Mouse (Mus musculus) hindbrain, embryonic 10.5 days (tissue): ENCODE data around the gene Fscn3. TPM values are rescaled to one million over a fixed set of nuclear protein-coding genes. Genes with fewer than 3 reads are reported as not detected.

ENCODE experiments used
- DNase-seq: peaks from one replicate; pipeline ENCODE4 v3.0.0-alpha.2; 2017; ENCODE audit warnings: low spot score
- H3K27ac ChIP-seq: fragments of 300-500 bp; sonication (generic); 2 replicates; pipeline ENCODE4 v1.5.1; 2016; ENCODE audit warnings: mild to moderate bottlenecking, moderate library complexity
- H3K27me3 ChIP-seq: fragments of 300-500 bp; sonication (generic); 2 replicates; pipeline ENCODE4 v1.6.1; 2016; ENCODE audit warnings: mild to moderate bottlenecking; ENCODE audit not compliant: poor library complexity, insufficient read depth, severe bottlenecking
- H3K36me3 ChIP-seq: fragments of 300-500 bp; sonication (generic); 2 replicates; pipeline ENCODE4 v1.6.1; 2016; ENCODE audit warnings: mild to moderate bottlenecking, moderate library complexity
- H3K4me1 ChIP-seq: fragments of 300-500 bp; sonication (generic); replicated peaks from 2 replicates; pipeline ENCODE4 v1.6.1; 2016; ENCODE audit warnings: mild to moderate bottlenecking
- H3K4me3 ChIP-seq: fragments of 300-500 bp; sonication (generic); 2 replicates; pipeline ENCODE4 v1.5.1; 2016; ENCODE audit warnings: mild to moderate bottlenecking, moderate library complexity
- H3K9me3 ChIP-seq: fragments of 300-500 bp; sonication (generic); 2 replicates; pipeline ENCODE4 v1.6.1; 2016; ENCODE audit warnings: mild to moderate bottlenecking, moderate library complexity
- WGBS: fragments of 180-500 bp; shearing (Covaris S2); methylation state at CpG from one replicate; pipeline ENCODE4 v1.1.7; 2016; 5-methylcytosine and 5-hydroxymethylcytosine counted together
- polyA plus RNA-seq: library from polyadenylated mRNA; unstranded; fragments of >200 nt; fragmentation: Nextera tagmentation; extraction: Ambion mirVana; gene quantifications from 2 replicates; pipeline ENCODE4 v1.2.1, GENCODE M21; 2016

Gene Fscn3
- polyA plus RNA-seq, 1 experiment from 2014 or later: not detected

DNA sequence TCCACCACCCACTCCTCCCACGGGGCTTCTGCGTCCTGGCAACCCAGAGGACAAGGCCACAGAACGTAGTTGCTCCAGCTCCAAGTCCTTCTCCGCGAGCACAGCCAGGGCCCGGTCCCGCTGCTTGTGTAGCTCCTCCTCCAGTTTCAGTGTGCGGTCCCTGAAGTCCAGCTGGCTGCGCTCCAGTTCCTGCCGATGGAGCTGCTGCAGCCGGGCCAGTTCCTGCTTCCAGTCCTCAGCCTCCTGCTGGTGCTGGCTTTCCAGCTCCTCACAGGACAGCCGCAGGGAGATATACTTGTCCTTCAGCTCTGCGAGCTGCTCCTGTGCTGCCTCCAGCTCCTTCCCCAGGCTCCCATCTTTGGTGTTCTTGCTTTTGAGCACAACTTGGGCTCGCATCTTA, 9.1 kb upstream of the Fscn3 start:
- 88% methylated on average over 14 of the region's 14 CpGs for WGBS
- no peak for DNase-seq
- no peak overlapping the region for H3K27ac ChIP-seq
- peaks cover 30% of the 10 kb centered on the region for H3K4me1 ChIP-seq
- no peaks in the 10 kb centered on the region for H3K9me3 ChIP-seq
- H3K27me3 ChIP-seq: no peaks in the 10 kb centered on the region
- no peak overlapping the region for H3K4me3 ChIP-seq
- H3K36me3 ChIP-seq: peaks cover 61% of the 10 kb centered on the region

DNA sequence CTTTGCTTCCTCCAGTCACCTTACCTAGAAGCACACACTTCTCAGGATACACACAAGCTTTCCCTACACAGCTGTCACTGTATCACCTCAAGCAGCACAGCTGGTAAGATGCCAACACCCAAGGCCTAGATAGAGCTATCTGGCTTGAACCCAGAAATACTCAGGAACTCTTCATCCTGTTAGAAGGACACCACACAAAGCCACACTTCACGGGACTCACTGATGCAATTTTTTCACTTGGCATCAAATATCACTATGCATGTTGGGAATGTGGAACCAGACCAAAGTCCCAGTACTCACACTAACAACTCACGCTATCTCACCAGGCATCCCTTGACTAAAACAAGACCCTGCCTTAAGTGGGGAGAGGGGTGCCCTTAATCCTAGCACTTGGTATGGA, 7.9 kb upstream of the Fscn3 start:
- Histone ChIP-seq H3K27me3 (no peaks in the 10 kb centered on the region), H3K27ac (no peak overlapping the region), H3K4me3 (peak overlapping the region; percentile 91), H3K36me3 (peaks cover 53% of the 10 kb centered on the region), H3K9me3 (no peaks in the 10 kb centered on the region), H3K4me1 (peaks cover 39% of the 10 kb centered on the region)
- 89% methylated on average over 2 of the region's 2 CpGs for WGBS
- DNase-seq: no peak

DNA sequence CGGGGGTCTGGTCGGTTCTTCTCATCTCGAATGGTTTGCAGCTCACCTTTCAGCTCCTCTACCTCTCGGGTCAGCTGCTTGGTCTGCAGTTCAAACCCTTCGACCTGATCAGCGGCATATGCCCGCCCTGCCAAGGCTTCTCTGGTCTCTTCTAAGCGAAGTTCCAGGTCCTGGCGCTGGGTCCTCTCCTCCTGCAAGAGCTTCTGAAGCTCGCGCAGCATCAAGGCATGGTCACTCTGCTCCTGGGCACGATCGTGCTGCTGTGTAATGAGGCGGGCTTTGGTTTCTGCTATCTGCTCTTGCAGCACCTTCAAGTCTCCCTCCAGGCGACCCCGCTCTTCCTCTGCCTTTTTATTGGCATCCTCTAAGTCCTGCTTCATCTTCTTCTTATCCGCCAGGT, 7.2 kb upstream of the Fscn3 start:
- peaks cover 43% of the 10 kb centered on the region for H3K4me1 ChIP-seq
- no peak overlapping the region for H3K27ac ChIP-seq
- peak overlapping the region; percentile 91 for H3K4me3 ChIP-seq
- H3K36me3 ChIP-seq: peaks cover 53% of the 10 kb centered on the region
- H3K9me3 ChIP-seq: no peaks in the 10 kb centered on the region
- WGBS: 79% methylated on average over 17 of the region's 17 CpGs
- no peaks in the 10 kb centered on the region for H3K27me3 ChIP-seq
- DNase-seq: no peak

DNA sequence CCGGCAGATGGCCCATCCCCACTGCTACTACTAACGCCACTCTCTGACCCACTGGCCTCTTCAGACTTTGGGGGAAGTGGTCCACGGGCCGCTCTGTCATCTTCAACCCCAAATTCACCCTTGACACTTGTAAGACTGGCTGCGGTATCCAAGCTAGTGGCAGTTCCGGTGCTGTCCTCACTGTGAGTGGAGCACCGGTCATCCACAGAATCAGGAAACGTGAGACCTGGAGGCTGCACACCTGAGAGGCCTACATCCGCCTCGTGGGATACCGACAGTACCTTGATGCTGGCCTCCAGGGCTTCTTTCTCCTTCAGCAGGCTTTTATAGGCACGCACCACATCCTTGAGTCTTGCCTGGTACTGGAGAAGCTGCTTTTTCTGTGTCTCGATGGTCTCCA, 6.7 kb upstream of the Fscn3 start:
- 29% methylated on average over 13 of the region's 13 CpGs for WGBS
- peak overlapping the region; percentile 85 for H3K27ac ChIP-seq
- no peak for DNase-seq

DNA sequence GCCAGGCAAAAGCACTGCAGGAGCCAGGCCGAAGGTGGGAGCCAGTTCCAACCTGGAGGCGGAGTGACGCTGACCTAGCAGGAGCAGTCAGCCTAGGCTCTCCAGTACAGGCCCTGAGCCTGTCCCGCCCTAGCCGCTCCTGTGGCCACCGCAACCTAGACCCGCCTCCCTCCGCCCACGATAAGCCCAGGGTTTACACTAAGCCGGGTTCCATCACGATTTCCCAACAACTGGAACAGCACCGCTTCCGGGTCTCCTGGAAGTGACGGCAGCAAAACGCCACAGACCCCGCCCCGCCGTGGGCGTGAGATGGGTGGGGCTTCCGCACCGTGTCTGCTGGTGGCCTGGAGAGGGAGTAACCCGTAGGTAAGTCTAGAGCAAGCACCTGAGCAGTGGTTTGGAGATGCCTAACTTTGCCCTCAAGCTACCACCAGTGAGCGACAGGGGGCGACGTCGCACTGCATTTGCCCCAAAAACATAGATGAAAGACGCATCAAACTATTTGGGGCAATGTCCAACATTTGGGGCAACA, 6.1 kb upstream of the Fscn3 start:
- Histone ChIP-seq H3K4me1 (peaks cover 43% of the 10 kb centered on the region), H3K9me3 (no peaks in the 10 kb centered on the region), H3K27me3 (no peaks in the 10 kb centered on the region), H3K36me3 (peaks cover 54% of the 10 kb centered on the region), H3K27ac (peak overlapping the region; percentile 85), H3K4me3 (peak overlapping the region; percentile 91)
- under 1% methylated on average over 27 of the region's 27 CpGs for WGBS
- peak; percentile 90 for DNase-seq

More for the DNA sequence above, 6.7 kb upstream of the Fscn3 start:
- Histone ChIP-seq H3K36me3 (peaks cover 53% of the 10 kb centered on the region), H3K9me3 (no peaks in the 10 kb centered on the region), H3K27me3 (no peaks in the 10 kb centered on the region), H3K4me3 (peak overlapping the region; percentile 91), H3K4me1 (peaks cover 43% of the 10 kb centered on the region)

DNA sequence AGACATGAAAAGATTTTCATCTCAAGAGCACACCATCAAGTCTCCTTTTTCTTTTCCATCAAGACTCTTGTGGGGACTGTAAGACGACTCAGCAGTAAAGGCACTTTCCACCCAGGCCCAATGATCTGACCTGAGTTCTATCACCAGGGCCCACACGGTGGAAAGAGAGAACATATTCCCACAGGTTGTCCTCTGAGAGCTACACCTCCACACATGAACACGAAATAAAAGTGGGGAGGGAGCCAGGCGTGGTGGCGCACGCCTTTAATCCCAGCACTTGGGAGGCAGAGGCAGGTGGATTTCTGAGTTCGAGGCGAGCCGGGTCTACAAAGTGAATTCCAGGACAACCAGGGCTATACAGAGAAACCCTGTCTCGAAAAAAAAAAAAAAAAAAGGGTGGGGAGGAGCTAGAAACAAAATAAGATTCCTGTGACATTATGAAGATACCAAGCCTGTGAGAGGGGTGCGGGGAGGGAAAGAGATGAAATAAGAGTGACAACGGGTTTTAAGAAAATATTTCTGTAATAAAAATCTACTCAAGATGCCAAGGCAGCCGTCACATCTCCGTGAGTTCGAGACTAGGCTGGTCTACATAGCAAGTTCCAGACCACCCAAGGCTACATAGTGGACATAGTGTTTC, 4.8 kb upstream of the Fscn3 start:
- Histone ChIP-seq H3K27me3 (no peaks in the 10 kb centered on the region), H3K4me3 (peak overlapping the region; percentile 80), H3K9me3 (no peaks in the 10 kb centered on the region), H3K4me1 (peaks cover 40% of the 10 kb centered on the region), H3K27ac (peak overlapping the region; percentile 97), H3K36me3 (peaks cover 49% of the 10 kb centered on the region)
- WGBS: 73% methylated on average over 15 of the region's 15 CpGs
- DNase-seq: no peak

DNA sequence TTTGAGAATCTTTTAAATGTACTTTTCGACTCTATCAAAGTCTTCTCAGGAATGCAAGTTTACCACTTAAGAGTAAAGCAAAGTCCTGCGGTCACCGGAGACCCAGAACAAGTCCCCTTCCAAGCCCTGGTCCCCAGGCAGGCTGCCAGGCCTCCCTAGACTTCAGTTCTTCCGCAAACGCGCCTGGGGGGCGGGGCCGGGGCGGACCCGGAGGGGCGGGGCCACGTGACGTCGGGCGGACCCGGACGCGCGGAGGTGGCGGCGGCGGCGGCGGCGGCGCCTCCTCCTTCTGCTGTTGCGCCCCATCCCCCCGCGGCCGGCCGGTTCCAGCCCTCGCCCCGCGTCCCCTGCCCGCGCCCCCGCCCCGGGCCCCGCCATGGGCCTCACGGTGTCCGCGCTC, 4.3 kb upstream of the Fscn3 start, which contains the start of gene Arf5:
Arf5 (plus strand) TSS at position 248 of the 400 bp plus-strand sequence.
- peak; percentile 90 for DNase-seq
- peaks cover 40% of the 10 kb centered on the region for H3K4me1 ChIP-seq
- peaks cover 43% of the 10 kb centered on the region for H3K36me3 ChIP-seq
- 2% methylated on average over 40 of the region's 42 CpGs for WGBS
- H3K27ac ChIP-seq: peak within 1 kb of the TSS; percentile 97
- H3K9me3 ChIP-seq: no peaks in the 10 kb centered on the region
- H3K4me3 ChIP-seq: peak within 1 kb of the TSS; percentile 80
- no peaks in the 10 kb centered on the region for H3K27me3 ChIP-seq

DNA sequence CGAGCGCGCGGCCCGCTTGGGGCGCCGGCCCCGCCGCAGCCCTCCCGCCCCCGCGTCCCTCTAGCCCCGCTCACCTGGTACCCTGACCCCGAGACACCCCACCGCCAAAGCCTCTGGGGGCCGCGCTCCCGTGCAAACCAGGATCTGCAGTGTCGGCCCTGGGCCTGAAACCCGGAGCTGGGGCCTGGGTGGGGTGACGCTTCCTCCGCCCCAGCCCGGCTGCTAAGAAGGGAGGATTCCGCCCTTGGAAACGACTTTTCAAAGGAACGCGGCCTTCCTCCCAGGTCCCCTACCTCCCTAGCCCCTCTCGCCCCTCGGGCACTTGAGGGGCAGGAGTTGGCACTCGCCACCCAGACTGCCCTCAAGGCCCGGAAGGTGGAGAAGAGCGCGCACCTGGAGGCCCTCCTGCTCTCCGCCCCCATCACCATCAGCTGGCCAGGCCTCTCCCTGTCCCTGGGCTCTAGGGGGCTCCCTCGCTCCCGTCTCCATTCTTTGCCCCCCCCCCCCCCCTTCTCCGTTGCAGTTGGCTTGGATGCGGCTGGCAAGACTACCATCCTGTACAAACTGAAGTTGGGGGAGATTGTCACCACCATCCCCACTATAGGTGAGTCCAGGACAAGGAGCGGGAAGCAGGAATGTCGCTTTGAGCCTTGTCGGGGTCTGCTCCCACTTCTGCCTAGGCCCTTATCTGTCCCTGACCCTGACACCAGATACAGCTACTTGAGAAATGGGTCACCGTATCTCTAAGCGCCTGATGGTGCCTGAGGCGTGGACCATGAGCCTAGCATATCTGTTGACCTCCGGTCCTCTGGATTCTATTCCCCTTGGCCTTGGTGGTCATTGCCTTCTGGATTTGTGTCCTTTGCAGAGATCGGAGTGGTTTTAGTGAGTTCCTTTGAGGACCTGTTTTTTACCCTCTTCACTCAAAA, 3.6 kb upstream of the Fscn3 start:
- peak; percentile 63 for DNase-seq
- H3K4me3 ChIP-seq: peak overlapping the region; percentile 80
- H3K4me1 ChIP-seq: peaks cover 40% of the 10 kb centered on the region
- H3K27ac ChIP-seq: peak overlapping the region; percentile 97
- H3K27me3 ChIP-seq: no peaks in the 10 kb centered on the region
- no peaks in the 10 kb centered on the region for H3K9me3 ChIP-seq
- H3K36me3 ChIP-seq: peaks cover 36% of the 10 kb centered on the region
- WGBS: 10% methylated on average over 46 of the region's 46 CpGs

DNA sequence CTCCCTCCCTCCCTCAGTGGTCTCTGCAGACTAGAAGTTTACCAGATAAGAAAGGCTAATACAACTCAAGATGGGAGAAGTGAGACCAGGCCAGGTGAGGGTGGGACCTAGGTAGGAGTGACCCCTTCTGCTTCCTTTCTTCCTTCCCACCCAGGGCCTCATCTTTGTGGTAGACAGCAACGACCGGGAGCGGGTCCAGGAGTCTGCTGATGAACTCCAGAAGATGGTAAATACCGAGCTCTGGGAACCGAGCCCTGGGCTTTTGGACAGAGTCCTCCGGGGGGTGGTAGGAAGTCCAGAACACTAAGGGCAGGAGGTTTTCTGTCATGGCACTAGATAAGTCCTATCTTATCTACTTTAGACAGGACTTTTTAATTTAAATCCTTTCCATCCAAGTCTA, 2.6 kb upstream of the Fscn3 start:
- Histone ChIP-seq H3K36me3 (peaks cover 27% of the 10 kb centered on the region), H3K27ac (no peak overlapping the region), H3K4me3 (peak overlapping the region; percentile 80; the same call in 1 of the 2 replicates), H3K27me3 (no peaks in the 10 kb centered on the region), H3K9me3 (no peaks in the 10 kb centered on the region), H3K4me1 (peaks cover 33% of the 10 kb centered on the region)
- WGBS: 94% methylated on average over 6 of the region's 6 CpGs
- DNase-seq: no peak

DNA sequence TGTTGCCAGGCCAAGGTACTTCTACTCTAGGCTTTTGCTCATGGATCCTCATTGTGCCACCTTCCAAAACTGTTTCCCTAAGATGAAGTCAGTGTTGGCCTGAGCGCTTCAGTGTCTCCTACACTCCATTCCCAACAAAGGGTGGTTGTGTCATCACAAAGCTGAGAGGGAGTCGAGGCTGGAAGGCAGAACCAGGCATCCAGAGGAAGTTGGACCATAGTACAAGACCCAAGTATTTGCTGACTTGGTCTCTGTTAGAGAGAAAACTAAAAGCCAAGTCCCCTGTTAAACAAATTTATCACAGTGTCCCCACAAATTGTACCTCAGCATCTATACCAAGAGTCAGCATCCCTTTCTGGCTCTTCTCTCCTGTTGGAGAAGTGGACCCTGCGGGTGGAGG, 701 bp downstream of the Fscn3 start, which contains the start of gene Gcc1:
Gcc1 (minus strand) TSS at position 101 of the 400 bp plus-strand sequence.
- H3K27ac ChIP-seq: no peak within 1 kb of the TSS
- H3K4me3 ChIP-seq: no peak within 1 kb of the TSS
- WGBS: 91% methylated on average over 3 of the region's 3 CpGs
- H3K9me3 ChIP-seq: no peaks in the 10 kb centered on the region
- DNase-seq: no peak
- H3K4me1 ChIP-seq: peaks cover 12% of the 10 kb centered on the region
- no peaks in the 10 kb centered on the region for H3K27me3 ChIP-seq
- peaks cover 27% of the 10 kb centered on the region for H3K36me3 ChIP-seq

DNA sequence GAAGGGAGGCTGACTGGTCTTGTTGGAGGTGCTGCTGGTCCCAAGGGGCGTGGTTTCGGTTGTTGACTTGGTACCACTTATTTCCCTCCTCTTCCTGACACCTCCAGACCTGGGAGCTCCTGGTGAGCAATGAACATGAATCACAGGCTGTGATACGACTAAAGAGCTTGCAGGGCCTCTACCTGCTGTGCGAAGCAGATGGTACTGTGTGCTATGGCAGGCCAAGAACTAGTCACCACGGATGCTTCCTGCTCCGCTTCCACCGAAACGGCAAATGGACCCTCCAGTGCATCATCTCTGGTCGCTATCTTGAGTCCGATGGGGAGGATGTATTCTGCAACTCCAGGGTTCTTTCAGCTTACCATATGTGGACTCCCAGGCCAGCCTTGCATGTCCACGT, 2.3 kb downstream of the Fscn3 start:
- peaks cover 24% of the 10 kb centered on the region for H3K36me3 ChIP-seq
- H3K27ac ChIP-seq: no peak overlapping the region
- H3K4me1 ChIP-seq: 0 out of 2 replicates have a peak, but pooled peaks cover 3% of the 10 kb centered on the region
- no peak for DNase-seq
- no peaks in the 10 kb centered on the region for H3K27me3 ChIP-seq
- no peak overlapping the region for H3K4me3 ChIP-seq
- WGBS: 86% methylated on average over 11 of the region's 11 CpGs
- H3K9me3 ChIP-seq: no peaks in the 10 kb centered on the region

DNA sequence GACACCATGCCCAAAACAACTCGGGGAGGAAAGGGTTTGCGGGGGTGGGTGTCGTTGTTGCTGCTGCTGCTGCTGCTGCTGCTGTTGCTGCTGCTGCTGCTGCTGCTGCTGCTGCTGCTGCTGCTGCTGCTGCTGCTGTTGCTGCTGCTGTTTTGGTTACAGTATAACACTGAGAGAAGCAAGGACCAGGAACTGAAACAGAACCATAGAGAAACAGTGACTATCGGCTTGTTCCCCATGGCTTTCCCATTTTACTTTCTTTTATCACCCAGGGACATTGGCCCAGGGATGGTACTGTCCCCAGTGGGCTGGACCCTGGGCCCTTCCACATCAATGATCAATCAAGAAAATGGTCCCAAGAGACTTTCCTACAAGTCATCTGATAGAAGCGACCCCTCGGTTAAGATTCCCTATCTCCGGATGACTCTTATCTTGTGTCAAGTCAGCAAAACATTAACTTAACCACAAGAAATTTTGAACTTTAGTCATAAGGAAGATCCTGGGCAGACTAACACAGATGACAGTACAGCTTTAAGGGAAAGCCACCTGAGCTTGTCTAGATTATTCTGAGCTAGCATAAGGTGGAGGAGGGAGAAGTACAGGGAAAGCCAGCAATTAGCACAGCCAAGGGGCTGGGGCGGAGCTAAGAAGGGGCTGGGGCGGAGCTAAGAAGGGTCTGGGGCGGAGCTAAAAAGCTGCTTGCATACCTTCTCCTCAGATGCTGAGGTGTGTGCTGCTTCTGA, 3.4 kb downstream of the Fscn3 start:
- Histone ChIP-seq H3K27ac (no peak overlapping the region), H3K4me3 (no peak overlapping the region), H3K36me3 (peaks cover 13% of the 10 kb centered on the region), H3K4me1 (no peaks in the 10 kb centered on the region), H3K9me3 (no peaks in the 10 kb centered on the region), H3K27me3 (no peaks in the 10 kb centered on the region)
- WGBS: 78% methylated on average over 10 of the region's 10 CpGs
- DNase-seq: no peak
